Mouse (Mus musculus) limb, embryonic 14.5 days (tissue): Measurements from ENCODE around the gene Shc2. TPM values are rescaled to one million over a fixed set of nuclear protein-coding genes. Genes with fewer than 3 reads are reported as not detected.

Experiments
- ATAC-seq: fragments of 200-750 bp; cut with Nextera tagmentation; 2 replicates; pipeline ENCODE4 v1.8.0; 2017; ENCODE audit warnings: low read depth, moderate number of reproducible peaks, moderate TSS enrichment; ENCODE audit not compliant: low FRiP score
- DNase-seq: peaks from one replicate; pipeline ENCODE4 v3.0.0-alpha.2; 2015; ENCODE audit warnings: low spot score
- H3K27ac ChIP-seq: fragments of 300-500 bp; sonication (generic); replicated peaks from 2 replicates; pipeline ENCODE4 v1.5.1; 2014; ENCODE audit warnings: low read depth, mild to moderate bottlenecking, low read length, moderate library complexity, mixed read lengths
- H3K27me3 ChIP-seq: fragments of 300-500 bp; sonication (generic); 2 replicates; pipeline ENCODE4 v1.6.1; 2014; ENCODE audit warnings: low read length, mixed read lengths; ENCODE audit not compliant: control insufficient read depth, insufficient read depth
- H3K36me3 ChIP-seq: fragments of 300-500 bp; sonication (generic); 2 replicates; pipeline ENCODE4 v1.6.1; 2014; ENCODE audit warnings: mild to moderate bottlenecking, low read length, moderate library complexity, mixed read lengths; ENCODE audit not compliant: control insufficient read depth, insufficient read depth
- H3K4me1 ChIP-seq: fragments of 300-500 bp; sonication (generic); 2 replicates; pipeline ENCODE4 v1.6.1; 2014; ENCODE audit warnings: antibody characterized with exemption, low read length, mixed read lengths; ENCODE audit not compliant: control insufficient read depth, insufficient read depth
- H3K4me2 ChIP-seq: fragments of 300-500 bp; sonication (generic); replicated peaks from 2 replicates; pipeline ENCODE4 v1.6.1; 2014; ENCODE audit warnings: low read depth, mild to moderate bottlenecking, low read length, moderate library complexity; ENCODE audit not compliant: severe bottlenecking
- H3K4me3 ChIP-seq: fragments of 300-500 bp; sonication (generic); replicated peaks from 2 replicates; pipeline ENCODE4 v1.5.1; 2014; ENCODE audit warnings: low read length
- H3K9ac ChIP-seq: fragments of 300-500 bp; sonication (generic); 2 replicates; pipeline ENCODE4 v1.6.1; 2014; ENCODE audit warnings: mild to moderate bottlenecking, low read depth, low read length, moderate library complexity; ENCODE audit not compliant: severe bottlenecking
- H3K9me3 ChIP-seq: fragments of 300-500 bp; sonication (generic); 2 replicates; pipeline ENCODE4 v1.6.1; 2016; ENCODE audit warnings: low read length; ENCODE audit not compliant: control insufficient read depth
- POLR2A ChIP-seq: fragments of 200-500 bp; IDR thresholded peaks from 2 replicates; pipeline ENCODE4 v1.8.0; 2012; ENCODE audit warnings: inconsistent platforms, mild to moderate bottlenecking, moderate library complexity, borderline replicate concordance; ENCODE audit not compliant: insufficient read depth, insufficient read length; ENCODE audit errors: extremely low read depth
- WGBS: fragments of 180-500 bp; shearing (Covaris S2); extraction: QIAGEN DNeasy Blood & Tissue Kit; methylation state at CpG from one replicate; pipeline ENCODE4 v1.1.7; 2014; 5-methylcytosine and 5-hydroxymethylcytosine counted together
- polyA plus RNA-seq, 2 experiments: library from polyadenylated mRNA; depleted of rRNA in 1 of 2; stranded (reverse) in 1 of 2; unstranded in 1 of 2; fragments of >200 nt; fragmentation: Nextera tagmentation in 1 of 2; extraction: Ambion mirVana in 1 of 2; gene quantifications; 2 replicates each; pipeline versions ENCODE4 v1.2.1 to v1.2.3; 2012 to 2014

Gene Shc2
- polyA plus RNA-seq, 2 experiments, result 9.0 to 30.2 TPM

DNA sequence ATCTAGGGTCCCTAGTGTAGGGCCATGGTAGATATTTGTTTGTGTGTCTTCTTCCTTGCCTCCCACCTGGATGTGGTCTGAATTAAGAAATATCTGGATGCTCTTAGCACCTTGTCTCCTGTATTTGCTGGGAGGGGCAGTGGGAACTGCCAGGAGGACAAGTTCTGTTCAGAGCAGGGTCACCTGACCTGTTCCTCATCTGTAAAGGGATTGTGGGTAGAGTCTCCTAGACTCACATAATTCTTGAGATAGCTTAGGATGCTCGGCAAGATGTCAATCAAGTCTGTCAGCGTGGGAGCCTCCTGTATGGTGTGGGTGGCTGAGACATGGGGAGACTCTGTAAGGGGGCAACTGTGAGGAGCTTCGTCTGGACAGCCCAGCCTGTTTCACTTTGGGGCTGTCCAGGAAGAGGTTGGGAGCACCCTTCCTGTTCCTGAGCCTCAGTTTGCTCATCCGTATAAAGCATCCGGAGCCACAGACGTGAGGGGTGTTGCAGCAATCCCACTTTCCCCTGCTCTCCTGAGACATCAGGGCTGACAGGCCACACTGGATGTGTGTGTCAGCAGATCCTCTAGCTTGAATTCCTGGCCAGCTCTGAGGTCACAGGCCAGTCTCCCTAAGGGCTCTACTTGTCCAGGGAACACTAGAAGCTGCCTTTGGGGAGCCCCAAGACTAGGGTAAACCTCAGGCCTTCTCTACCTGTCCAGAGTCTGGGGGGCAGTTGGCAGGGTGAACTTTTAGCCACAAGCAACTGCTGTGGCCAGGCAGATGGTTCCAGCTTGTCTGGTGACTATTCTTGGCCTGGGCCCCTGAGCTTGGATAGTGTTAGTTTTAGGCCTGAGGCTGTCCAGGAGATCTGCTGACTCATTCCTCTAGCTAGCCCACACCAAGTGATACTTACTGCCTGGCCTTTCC is 46.3 kb upstream of the Shc2 start:
- no peaks in the 10 kb centered on the region for H3K27me3 ChIP-seq
- ATAC-seq (no peak), DNase-seq (no peak)
- peaks cover 51% of the 10 kb centered on the region for H3K36me3 ChIP-seq
- WGBS, result 84% methylated on average over 6 of the region's 6 CpGs
- H3K4me1 ChIP-seq, result peaks cover 16% of the 10 kb centered on the region
- H3K4me3 ChIP-seq, result peak overlapping the region; percentile 78; the same call in 1 of the 2 replicates
- TF ChIP-seq POLR2A, result no peak
- peak overlapping the region; percentile 91 for H3K4me2 ChIP-seq
- H3K27ac ChIP-seq, result no peak overlapping the region; the same call in 1 of the 2 replicates
- H3K9me3 ChIP-seq, result no peaks in the 10 kb centered on the region
- peak overlapping the region; percentile 82 for H3K9ac ChIP-seq

DNA sequence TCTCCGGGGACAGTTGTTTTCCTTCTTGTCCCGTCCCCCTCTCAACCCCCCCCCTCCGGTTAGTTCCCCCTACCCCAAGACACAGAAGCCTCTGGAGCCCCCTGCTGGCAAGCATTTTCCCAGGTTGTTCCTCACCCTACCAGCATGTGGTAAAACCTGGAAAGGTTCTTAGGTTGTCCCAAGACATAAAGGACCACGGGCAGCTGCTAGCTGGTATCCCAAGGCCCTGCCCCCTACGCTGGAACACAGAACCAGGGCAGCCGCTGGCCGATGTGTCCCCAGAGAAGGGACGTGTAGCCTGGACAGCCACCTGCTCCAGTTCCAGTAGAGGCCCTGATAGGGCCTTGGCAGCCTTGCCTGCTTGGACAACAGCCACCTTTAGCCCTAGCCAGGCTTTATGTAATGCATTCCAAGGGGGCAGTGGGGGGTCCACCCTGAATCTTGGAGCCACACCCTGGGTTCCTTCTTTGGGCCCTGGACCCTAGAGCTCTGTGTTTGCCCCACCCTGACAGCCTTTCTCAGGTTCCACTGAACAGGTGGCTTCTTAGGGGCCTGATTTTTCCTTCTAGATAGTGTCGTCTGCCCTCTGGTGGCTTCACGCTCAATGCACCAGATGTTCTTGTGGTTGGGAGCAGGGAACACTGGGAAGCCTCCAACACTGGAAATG is 45.3 kb upstream of the Shc2 start:
- Histone ChIP-seq H3K36me3 (peaks cover 41% of the 10 kb centered on the region), H3K4me3 (peak overlapping the region; percentile 78), H3K9me3 (no peaks in the 10 kb centered on the region), H3K4me1 (peaks cover 16% of the 10 kb centered on the region), H3K27ac (peak overlapping the region; percentile 43), H3K4me2 (peak overlapping the region; percentile 91), H3K9ac (peak overlapping the region; percentile 82), H3K27me3 (no peaks in the 10 kb centered on the region)
- DNase-seq (peak; percentile 68), ATAC-seq (no peak)
- TF ChIP-seq POLR2A, result no peak
- WGBS, result 4% methylated on average over 9 of the region's 10 CpGs

DNA sequence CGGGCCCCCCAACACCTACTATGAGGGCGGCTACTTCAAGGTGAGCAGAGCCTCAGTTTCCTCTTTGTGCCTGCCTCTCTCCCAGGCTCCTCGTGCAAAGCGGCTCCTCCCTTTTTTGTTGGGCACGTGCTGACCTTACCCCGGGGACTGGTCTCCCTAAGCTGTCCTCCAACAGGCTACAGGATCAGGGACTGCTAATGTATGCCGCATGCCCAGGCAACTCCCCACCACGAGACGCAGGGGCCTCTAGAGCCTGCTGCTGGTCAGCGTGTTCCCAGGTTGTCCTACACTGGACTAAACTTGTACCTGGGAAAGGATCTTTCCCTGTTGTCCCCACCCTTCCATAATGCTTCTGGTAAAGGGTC is 44.8 kb upstream of the Shc2 start:
- H3K27ac ChIP-seq, result peak overlapping the region; percentile 65
- peaks cover 38% of the 10 kb centered on the region for H3K36me3 ChIP-seq
- under 1% methylated on average over 7 of the region's 10 CpGs for WGBS
- peak overlapping the region; percentile 91 for H3K4me2 ChIP-seq
- peak overlapping the region; percentile 78 for H3K4me3 ChIP-seq
- H3K27me3 ChIP-seq, result no peaks in the 10 kb centered on the region
- no peak for ATAC-seq
- H3K9ac ChIP-seq, result peak overlapping the region; percentile 82
- TF ChIP-seq POLR2A, result no peak
- peaks cover 16% of the 10 kb centered on the region for H3K4me1 ChIP-seq
- no peaks in the 10 kb centered on the region for H3K9me3 ChIP-seq
- DNase-seq, result no peak

DNA sequence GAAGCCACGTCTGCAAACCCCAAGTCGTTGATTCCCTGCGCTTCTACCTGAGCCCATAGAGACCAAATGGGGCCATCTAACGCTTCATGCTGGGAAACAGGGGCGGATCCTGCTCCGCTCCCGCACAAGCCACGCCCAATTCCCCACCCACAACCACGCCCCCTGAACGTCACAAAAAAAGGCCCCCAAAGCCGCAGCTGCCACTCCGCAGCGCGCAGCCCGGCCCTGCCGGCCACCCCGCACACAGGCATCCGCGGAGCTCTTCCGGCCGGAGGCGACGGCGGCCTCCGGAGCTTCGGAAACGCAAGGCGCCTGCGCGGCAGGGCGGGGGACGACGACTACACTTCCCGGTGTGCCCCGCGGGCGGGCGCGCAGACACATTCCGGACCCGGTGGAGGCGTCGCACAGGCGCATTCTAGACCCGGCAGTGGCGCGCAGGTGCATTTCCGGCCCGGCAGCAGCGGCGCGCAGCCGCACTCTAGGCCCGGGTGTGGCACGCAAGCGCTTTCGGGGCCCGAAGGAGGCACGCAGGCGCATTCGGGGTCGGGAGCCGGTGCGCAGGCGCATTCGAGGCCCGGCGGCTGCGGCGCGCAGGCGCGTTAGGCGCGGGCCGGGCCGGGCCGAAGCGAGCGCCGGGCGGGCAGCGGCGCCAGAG is 44.0 kb upstream of the Shc2 start, which contains the start of gene Cdc34:
TSS of gene Cdc34 (plus strand) at position 605 of the 655 bp plus-strand sequence.
- Histone ChIP-seq H3K9ac (peak within 1 kb of the TSS; percentile 82), H3K4me1 (peaks cover 16% of the 10 kb centered on the region), H3K36me3 (peaks cover 30% of the 10 kb centered on the region), H3K9me3 (no peaks in the 10 kb centered on the region), H3K4me3 (peak within 1 kb of the TSS; percentile 78), H3K27ac (peak within 1 kb of the TSS; percentile 71), H3K27me3 (no peaks in the 10 kb centered on the region), H3K4me2 (peak within 1 kb of the TSS; percentile 91)
- TF ChIP-seq POLR2A, result peak; percentile 76; the same call in 1 of the 2 replicates
- peak; percentile 97 for DNase-seq
- ATAC-seq, result peak; percentile 95
- under 1% methylated on average over 57 of the region's 84 CpGs for WGBS
